Mouse (Mus musculus) adrenal gland, postnatal 10 days (tissue): ENCODE measurements around the gene Tinf2. TPM values are rescaled to one million over a fixed set of nuclear protein-coding genes. Genes with fewer than 3 reads are reported as not detected.

ENCODE experiments used
- DNase-seq: peaks from one replicate; pipeline ENCODE4 v3.0.0; 2021; ENCODE audit warnings: mixed read lengths
- total RNA-seq, 2 experiments: library from RNA; stranded (reverse); gene quantifications; 2 replicates each; pipeline ENCODE4 v1.2.3; 2021

Gene Tinf2
- total RNA-seq, 2 experiments from 2014 or later, result 19.5 to 23.1 TPM

- no peak for DNase-seq
Observed at GRCm38 (mm10) chr14:55706051-55706600, 24.5 kb upstream of the Tinf2 start.

- no peak for DNase-seq
Observed at GRCm38 (mm10) chr14:55702761-55703160, 21.1 kb upstream of the Tinf2 start.

- DNase-seq, result no peak
Observed at GRCm38 (mm10) chr14:55701131-55701530, 19.5 kb upstream of the Tinf2 start.

DNA sequence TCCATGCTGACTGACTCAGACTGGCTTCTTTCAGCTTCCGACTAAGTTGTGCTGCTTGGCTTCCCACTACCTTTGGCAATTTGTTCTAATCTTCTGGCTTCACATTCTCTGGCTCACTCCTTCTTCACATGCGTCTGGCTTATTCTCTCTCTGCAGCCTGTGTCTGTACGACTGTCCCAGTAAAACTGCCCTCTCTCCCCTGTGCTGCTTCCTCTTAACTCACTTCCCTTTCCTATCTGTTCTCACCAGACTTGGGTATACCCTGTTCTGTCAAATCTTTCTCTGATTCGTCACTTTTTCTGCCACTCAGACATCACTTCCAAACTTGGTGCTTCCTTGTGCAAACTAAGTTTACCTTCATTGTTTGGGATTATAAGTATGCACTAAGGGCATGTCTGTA is 15.6 kb upstream of the Tinf2 start:
- no peak for DNase-seq

GRCm38 (mm10) chr14:55689433-55689832 is 7.8 kb upstream of the Tinf2 start:
- no peak for DNase-seq

GRCm38 (mm10) chr14:55682118-55682493 is 486 bp upstream of the Tinf2 start:
- DNase-seq, result no peak

DNA sequence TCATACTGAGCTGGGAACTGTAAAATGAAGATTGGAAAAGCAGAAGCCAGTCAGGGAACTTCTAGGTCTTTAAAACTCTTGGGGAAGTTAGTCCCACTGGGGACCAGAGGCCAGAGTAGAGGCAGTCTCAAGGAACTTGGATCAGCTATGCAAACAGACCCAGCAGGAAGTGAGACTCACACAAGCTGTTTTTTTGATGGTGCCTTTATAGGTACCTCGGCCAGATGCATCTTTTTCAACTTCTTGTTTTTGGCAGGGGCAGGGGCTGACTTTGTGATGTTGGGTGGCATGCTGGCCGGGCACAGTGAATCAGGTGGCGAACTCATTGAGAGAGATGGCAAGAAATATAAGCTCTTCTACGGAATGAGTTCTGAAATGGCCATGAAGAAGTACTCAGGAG is 4.0 kb downstream of the Tinf2 start:
- DNase-seq, result no peak

GRCm38 (mm10) chr14:55672741-55673060 is 8.9 kb downstream of the Tinf2 start:
- no peak for DNase-seq

DNA sequence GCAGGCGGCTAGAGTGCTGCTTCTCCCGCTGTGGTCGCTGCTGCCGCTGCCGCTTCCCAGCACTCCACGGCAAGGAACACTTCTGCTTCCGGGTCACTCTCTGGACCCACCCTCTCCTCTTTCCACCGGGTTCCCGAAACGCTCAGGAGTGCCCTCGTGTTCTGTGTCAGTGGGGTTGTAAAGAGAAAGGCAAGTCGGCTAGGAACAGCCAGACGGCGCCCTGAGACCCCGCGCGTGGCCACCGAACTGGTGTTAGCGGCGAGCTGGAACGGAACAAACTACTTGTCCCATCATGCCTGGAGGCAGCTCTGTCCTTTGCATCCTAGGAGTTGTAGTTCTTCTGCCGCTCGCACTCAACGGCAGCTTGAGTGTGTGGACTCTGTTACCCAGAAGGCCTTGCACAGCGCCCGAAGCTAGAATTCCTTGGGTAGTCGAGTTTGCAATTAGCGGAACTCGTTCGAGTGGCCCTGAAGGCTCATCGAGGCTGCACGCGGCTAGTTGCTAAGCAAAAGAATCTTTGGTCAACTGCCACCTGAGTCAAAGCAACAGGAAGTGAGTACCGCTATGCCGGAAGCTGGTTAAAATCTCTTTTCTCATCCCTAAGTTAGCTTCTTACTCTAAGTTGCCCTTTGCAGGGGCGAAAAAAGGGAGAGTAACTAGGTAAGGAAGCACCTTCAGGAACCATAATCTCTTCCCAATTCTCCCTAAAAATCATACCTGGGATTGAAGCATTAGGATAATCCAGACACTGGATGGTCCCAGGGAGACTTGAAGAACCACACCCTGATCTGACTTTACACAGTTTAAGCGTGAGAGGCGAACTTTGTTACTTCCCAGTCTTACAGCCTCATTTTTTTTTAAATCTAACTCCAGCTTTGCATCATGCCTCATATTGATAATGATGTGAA is 9.5 kb downstream of the Tinf2 start, which contains the start of the genes Gmpr2 and Nedd8:
Gmpr2 (plus strand) TSS at position 109 of the 908 bp plus-strand sequence.
Nedd8 (minus strand) TSS at position 292 of the 908 bp plus-strand sequence.
- peak; percentile 89 for DNase-seq

DNA sequence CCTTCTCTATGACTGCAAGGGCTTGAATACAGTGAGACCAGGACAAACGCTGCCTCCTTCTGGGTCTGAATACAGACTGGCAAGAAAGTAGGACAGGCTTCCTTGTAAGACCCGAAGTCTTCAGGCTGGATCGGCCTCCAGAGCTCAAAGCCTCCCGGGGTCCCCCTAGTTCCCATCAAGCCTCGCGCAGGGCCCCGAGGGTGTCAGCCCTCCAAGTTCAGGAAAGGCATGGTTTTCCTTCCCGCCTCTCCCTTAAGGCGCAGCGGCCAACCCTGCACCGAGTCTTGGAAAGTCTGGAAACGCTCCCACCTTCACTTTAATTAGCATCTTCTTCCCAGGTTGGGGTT is 10.2 kb downstream of the Tinf2 start:
- DNase-seq, result no peak

DNA sequence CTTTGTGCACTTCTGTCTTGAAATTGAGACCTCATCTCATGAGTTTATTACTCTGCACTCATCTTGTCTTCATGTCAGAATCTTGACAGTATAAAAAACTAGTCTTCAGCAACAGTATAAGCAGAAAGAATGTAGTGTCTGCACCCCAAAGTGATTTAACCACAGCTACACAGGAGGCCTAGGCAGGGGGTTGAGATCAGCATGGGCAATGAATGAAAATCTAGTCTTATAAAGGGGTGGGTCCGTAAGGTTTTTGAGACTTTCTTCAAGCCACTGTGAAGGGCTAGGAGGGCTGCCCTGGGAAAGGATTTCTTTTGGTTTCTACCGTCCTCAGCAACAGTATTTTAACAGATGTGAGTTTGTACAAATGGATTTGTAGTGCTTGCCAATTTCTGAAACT is 21.0 kb downstream of the Tinf2 start:
- no peak for DNase-seq

DNA sequence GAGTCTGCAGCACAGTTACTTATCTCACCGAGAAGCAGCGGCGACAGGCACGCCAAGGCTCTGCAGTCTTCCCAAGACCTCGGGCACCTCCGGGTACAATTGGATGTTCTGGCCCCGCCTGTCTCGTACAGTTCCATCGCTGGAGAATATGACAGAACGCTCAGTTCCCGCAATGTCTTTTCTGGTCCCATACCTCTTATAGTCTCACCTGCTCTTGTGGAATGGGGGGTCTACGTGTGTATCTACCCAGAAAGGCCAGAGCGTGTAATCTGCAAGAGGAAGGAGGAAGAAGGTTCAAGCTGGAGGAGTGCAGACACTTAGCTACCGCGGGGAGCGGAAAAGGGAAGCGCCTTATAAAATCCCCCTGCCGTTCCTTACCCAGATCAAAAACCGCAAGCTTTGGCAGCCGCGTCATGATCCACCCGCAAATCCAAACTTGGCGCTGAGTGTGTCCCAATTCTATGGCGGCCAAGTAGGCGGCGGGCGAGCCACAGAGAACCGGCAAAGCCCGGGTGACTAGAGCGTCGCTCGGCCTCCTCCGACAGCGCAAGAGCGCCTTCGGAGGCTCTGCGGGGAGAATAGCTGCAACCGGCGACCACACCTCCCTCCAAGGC is 21.6 kb downstream of the Tinf2 start, which contains the start of gene Mdp1:
Mdp1 (minus strand) TSS at position 549 of the 614 bp plus-strand sequence.
- DNase-seq, result peak; percentile 87

DNA sequence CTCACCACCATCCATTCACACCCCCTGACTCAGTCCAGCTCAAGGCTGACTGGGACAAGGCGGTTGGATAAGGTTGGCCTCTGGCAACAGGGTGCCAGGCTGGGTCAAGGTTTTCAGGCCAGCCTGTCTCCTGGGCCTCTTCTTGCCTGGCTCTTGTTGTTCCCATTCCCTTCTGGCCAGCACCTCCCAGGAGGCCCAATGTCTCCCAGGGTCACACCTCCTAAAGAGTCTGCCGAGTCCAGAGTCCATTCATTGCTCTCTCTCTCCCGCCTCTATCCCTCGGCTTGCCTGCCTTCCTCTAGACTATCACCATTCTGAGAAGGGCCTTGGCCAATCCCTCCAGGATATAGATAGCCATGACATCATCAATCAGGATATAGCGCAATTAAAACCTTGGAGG is 23.6 kb downstream of the Tinf2 start:
- peak; percentile 70 for DNase-seq

DNA sequence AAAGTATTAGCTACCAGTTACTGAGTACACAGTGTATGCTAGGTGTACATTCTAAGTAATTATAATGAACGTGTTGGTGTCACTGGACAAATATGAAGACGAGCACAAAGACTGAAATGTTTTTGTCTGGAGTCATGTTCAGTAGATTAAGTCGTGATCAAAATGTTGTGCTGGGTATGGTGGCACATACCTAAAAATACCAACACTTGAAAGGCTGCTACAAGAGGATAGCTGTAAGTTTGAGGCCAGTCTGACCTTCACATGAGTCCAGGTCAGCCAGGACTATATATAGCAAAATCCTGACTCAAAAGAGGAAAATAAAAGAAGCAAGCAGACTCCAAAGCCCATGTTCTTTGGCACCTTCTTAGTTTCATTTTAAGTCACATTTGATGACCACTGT is 24.7 kb downstream of the Tinf2 start:
- no peak for DNase-seq

DNA sequence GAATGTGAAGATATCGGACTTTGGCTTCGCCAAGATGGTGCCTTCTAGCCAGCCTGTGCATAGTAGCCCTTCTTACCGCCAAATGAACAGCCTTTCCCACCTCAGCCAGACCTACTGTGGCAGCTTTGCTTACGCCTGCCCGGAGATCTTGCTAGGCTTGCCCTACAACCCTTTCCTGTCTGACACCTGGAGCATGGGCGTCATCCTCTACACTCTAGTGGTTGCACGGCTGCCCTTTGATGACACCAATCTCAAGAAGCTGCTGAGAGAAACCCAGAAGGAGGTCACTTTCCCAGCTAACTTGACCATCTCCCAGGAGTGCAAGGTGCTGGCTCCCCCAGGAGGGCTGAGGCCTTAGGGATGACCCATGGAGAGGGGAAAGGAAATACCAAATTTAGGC is 30.1 kb downstream of the Tinf2 start:
- DNase-seq, result no peak

- DNase-seq, result no peak
Observed at GRCm38 (mm10) chr14:55649884-55650283, 31.7 kb downstream of the Tinf2 start, which contains the start of gene Tssk4. Tssk4 (plus strand) TSS chr14:55650184.

DNA sequence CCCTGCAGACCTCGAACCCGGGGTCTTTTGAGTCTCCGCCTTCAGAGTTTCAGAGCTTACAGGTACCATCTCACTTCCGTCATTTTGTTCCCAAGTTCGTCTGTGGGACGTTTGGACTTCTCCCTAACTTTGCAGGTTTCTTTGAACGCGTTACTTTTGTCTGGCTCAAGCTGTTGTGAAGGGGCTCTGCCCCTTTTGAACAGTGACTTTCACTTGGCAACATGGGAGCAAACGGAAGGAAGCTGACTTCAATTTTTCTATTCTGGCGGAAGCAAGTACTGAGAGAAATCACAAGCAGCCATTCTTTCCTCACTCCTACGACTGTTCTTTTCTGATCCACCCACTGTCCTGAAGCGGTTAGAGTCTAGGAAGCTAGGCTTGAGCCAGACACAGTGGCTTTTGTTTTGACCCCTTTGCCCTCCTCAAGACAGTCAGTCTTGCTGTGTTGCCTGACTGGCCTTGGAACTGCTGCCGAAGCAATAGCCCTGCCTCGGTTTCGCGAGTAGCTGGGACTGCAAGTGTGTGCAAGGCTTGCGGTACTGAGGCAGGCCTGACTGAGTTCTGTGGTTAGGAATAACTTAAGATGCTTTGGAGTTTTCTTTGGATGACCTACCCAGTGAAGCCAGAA is 37.2 kb downstream of the Tinf2 start:
- DNase-seq, result peak; percentile 29

DNA sequence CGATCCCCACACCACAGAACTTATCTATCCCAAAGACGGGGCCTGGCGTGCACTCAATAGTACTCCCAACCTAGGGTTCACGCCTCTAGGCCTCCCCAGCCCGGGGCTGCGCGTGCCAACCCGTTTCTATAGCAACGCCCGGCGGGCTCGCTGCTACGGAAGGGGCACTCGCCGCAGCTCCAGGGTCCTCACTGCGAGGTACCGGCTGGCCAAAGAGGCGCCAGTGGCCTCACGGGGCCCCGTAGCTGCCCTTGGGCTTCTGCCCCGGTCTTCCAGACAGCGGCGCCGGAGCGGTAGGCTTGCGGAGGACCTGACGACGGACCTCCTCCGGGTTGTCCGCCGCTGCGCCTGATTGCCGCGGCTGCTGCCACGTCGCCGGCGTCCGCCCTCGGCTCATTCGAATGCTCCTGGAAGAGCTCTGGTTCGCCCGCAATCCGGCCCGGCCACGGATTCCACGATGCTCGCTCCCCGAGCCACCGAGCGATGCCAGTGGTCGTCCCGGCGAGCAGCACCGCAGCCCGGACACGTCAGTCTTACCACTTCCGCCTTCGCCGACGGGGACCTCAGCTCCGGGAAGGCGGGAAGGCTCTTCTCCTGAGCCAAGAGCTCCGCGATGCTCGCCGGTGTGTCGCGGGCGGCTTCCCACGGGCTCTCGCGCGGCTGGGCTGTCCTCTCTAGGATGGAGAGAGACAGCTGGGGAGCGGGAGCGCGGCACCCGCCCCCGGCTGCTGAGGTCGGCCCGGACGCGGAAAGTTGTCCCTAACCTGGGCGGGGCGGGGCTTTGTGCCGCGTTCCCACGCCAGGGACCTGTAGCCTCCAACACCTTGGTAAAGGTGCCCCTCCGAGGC is 38.3 kb downstream of the Tinf2 start, which contains the start of gene Tm9sf1:
Tm9sf1 (minus strand) TSS at position 747 of the 848 bp plus-strand sequence.
- DNase-seq, result peak; percentile 89

GRCm38 (mm10) chr14:55642679-55643059 is 39.0 kb downstream of the Tinf2 start:
- DNase-seq, result no peak

- DNase-seq, result no peak
Observed at GRCm38 (mm10) chr14:55641291-55641690, 40.3 kb downstream of the Tinf2 start.

- DNase-seq, result no peak
Observed at GRCm38 (mm10) chr14:55640816-55641215, 40.8 kb downstream of the Tinf2 start.

GRCm38 (mm10) chr14:55637795-55638194 is 43.8 kb downstream of the Tinf2 start, which contains the start of gene Gm49378:
Gm49378 (minus strand) TSS chr14:55637895.
- no peak for DNase-seq
